Mouse (Mus musculus): Measurements from ENCODE around the gene Pdxdc1. TPM values are rescaled to one million over a fixed set of nuclear protein-coding genes. Genes with fewer than 3 reads are reported as not detected.
A peak's percentile ranks its signal among the peaks of the same experiment; 100 is the strongest.
"Not testable (repeated sequence)": the region's sequence is repeated elsewhere in the genome, so short reads cannot be mapped to it uniquely, and the experiment has no call there.

Pdxdc1 gene
- polyA plus RNA-seq, 1 experiment from 2014 or later = 78.6 TPM

DNA sequence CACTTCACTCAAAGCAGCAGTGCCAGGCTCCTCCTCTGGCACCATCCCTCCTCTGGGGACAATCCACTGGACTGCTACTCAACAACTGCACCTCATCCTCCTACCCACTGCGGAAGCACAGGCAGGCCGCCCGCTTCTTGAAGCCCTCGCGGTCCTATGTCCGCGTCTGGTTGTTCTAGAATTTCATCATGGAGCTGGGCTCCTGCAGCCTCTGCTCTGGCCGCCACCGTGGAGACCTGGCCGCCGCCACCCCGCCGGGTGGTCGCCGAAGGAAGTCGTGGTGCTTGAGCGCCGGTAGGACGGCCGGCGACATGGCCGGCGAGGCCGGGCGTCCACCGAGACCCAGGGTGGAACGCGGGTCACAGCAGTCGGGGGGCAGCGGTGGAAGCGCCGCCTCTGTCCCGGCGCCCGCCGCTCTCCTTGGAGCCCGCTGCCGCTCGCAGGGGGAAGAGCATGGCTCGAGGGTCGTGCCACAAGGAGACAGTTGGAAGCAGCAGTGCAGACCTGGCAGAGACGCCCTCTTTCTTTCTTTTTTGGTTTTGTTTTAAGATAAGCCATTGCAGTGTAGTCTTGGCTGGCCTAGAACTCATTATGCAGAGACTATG is 34.9 kb downstream of the Pdxdc1 start:
- WGBS = 3% methylated on average over 42 of the region's 42 CpGs
- Histone ChIP-seq H3K4me2 (replicated peaks) (peak overlapping the region; percentile 52), H3K9ac (replicated peaks) (peak overlapping the region; percentile 48), H3K27me3 (no peaks in the 10 kb centered on the region), H3K27ac (replicated peaks) (peak overlapping the region; percentile 39), H3K36me3 (peaks cover 11% of the 10 kb centered on the region; the same call in 1 of the 2 replicates), H3K4me1 (peaks cover 7% of the 10 kb centered on the region), H3K4me3 (peak overlapping the region; percentile 35), H3K9me3 (no peaks in the 10 kb centered on the region)
- peak; percentile 75; the same call in 1 of the 2 replicates for ATAC-seq (ENCODE audit: low FRiP score, low read depth)

DNA sequence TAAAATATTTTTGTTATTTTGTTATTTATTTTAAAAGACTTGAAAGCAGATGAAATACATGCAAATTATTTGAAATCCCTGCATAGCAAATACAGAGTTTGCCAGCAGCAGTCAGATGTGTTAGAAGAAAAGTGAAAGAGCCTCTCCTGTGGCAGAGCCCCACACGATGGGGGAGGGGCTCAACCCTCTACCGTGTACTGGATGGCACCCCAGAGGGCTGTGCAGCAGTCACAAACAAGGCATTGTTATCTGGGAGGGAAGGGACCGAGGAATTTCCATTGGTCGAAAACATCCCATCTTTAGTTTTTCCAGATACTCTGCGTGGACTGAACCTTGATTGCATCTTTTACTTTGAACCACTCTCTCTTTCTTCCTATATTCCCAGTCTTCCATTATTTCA is 35.5 kb downstream of the Pdxdc1 start:
- H3K9ac ChIP-seq (replicated peaks); H3K4me3 ChIP-seq; H3K4me2 ChIP-seq (replicated peaks); H3K27me3 ChIP-seq; H3K27ac ChIP-seq (replicated peaks); H3K9me3 ChIP-seq; H3K4me1 ChIP-seq: not testable (repeated sequence)
- WGBS = 16% methylated on average over 5 of the region's 5 CpGs
- H3K36me3 ChIP-seq = peaks cover 11% of the 10 kb centered on the region; the same call in 1 of the 2 replicates
- ATAC-seq (ENCODE audit: low FRiP score, low read depth) = peak; percentile 77

GRCm38 (mm10) chr16:13866616-13867015 is 36.3 kb downstream of the Pdxdc1 start:
- Histone ChIP-seq H3K4me2 (replicated peaks) (no peak overlapping the region), H3K27ac (replicated peaks) (no peak overlapping the region), H3K4me3 (no peak overlapping the region), H3K9ac (replicated peaks) (no peak overlapping the region), H3K4me1 (peaks cover 7% of the 10 kb centered on the region), H3K36me3 (peaks cover 11% of the 10 kb centered on the region; the same call in 1 of the 2 replicates), H3K9me3 (no peaks in the 10 kb centered on the region), H3K27me3 (no peaks in the 10 kb centered on the region)
- 88% methylated on average over 5 of the region's 5 CpGs for WGBS
- no peak for ATAC-seq (ENCODE audit: low FRiP score, low read depth)

- no peaks in the 10 kb centered on the region for H3K9me3 ChIP-seq
- no peak overlapping the region for H3K27ac ChIP-seq (replicated peaks)
- H3K27me3 ChIP-seq = no peaks in the 10 kb centered on the region
- ATAC-seq (ENCODE audit: low FRiP score, low read depth) = no peak
- no peak overlapping the region for H3K9ac ChIP-seq (replicated peaks)
- WGBS = 88% methylated on average over 4 of the region's 4 CpGs
- H3K4me1 ChIP-seq = peaks cover 7% of the 10 kb centered on the region
- no peak overlapping the region for H3K4me2 ChIP-seq (replicated peaks)
- H3K4me3 ChIP-seq = no peak overlapping the region
- H3K36me3 ChIP-seq = peaks cover 11% of the 10 kb centered on the region; the same call in 1 of the 2 replicates
These were observed 36.9 kb downstream of the Pdxdc1 start for GRCm38 (mm10) chr16:13866076-13866475.

DNA sequence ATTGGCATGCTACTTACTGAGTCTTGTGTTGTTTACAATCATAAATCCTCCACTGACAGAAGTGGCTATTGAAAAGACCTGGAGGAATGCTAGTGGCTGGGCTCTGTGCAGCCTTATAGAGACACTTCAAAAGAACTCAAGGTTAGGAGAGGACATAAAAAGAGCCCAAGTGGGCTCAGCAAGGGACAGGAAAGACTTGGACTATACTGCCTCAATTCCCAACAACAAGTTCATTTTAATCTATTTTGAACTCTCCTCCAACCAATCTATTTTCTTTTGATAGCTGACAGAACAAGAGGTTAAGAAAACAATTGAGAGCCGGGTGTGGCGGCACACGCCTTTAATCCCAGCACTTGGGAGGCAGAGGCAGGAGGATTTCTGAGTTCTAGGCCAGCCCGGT is 49.0 kb downstream of the Pdxdc1 start:
- 94% methylated on average over 4 of the region's 4 CpGs for WGBS

GRCm38 (mm10) chr16:13851446-13851845 is 51.5 kb downstream of the Pdxdc1 start:
- Histone ChIP-seq H3K27me3 (no peaks in the 10 kb centered on the region), H3K36me3 (peaks cover 18% of the 10 kb centered on the region)
- WGBS = 94% methylated on average over 4 of the region's 4 CpGs

More for the DNA sequence above, 49.0 kb downstream of the Pdxdc1 start:
- no peak for ATAC-seq (ENCODE audit: low FRiP score, low read depth)
- Histone ChIP-seq H3K36me3 (peaks cover 17% of the 10 kb centered on the region), H3K9me3 (no peaks in the 10 kb centered on the region), H3K9ac (replicated peaks) (no peak overlapping the region), H3K27me3 (no peaks in the 10 kb centered on the region), H3K4me1 (no peaks in the 10 kb centered on the region), H3K27ac (replicated peaks) (no peak overlapping the region), H3K4me2 (replicated peaks) (no peak overlapping the region), H3K4me3 (no peak overlapping the region)

GRCm38 (mm10) chr16:13848310-13848709 is 54.6 kb downstream of the Pdxdc1 start:
- Histone ChIP-seq H3K4me3 (no peak overlapping the region), H3K27ac (replicated peaks) (no peak overlapping the region), H3K27me3 (no peaks in the 10 kb centered on the region), H3K36me3 (peaks cover 29% of the 10 kb centered on the region), H3K9me3 (no peaks in the 10 kb centered on the region), H3K4me1 (no peaks in the 10 kb centered on the region), H3K4me2 (replicated peaks) (no peak overlapping the region), H3K9ac (replicated peaks) (no peak overlapping the region)
- WGBS = 85% methylated on average over 2 of the region's 2 CpGs
- no peak for ATAC-seq (ENCODE audit: low FRiP score, low read depth)

More at GRCm38 (mm10) chr16:13851446-13851845, 51.5 kb downstream of the Pdxdc1 start:
- Histone ChIP-seq H3K4me1 (no peaks in the 10 kb centered on the region), H3K4me3 (no peak overlapping the region), H3K9me3 (no peaks in the 10 kb centered on the region), H3K9ac (replicated peaks) (no peak overlapping the region), H3K4me2 (replicated peaks) (no peak overlapping the region), H3K27ac (replicated peaks) (no peak overlapping the region)
- no peak for ATAC-seq (ENCODE audit: low FRiP score, low read depth)

GRCm38 (mm10) chr16:13846675-13847074 is 56.3 kb downstream of the Pdxdc1 start:
- Histone ChIP-seq H3K9me3 (no peaks in the 10 kb centered on the region), H3K4me3 (no peak overlapping the region), H3K9ac (replicated peaks) (no peak overlapping the region), H3K27ac (replicated peaks) (no peak overlapping the region), H3K4me2 (replicated peaks) (no peak overlapping the region), H3K36me3 (peaks cover 29% of the 10 kb centered on the region), H3K27me3 (no peaks in the 10 kb centered on the region), H3K4me1 (no peaks in the 10 kb centered on the region)
- no peak for ATAC-seq (ENCODE audit: low FRiP score, low read depth)
- WGBS = 78% methylated on average over 1 of the region's 1 CpGs

DNA sequence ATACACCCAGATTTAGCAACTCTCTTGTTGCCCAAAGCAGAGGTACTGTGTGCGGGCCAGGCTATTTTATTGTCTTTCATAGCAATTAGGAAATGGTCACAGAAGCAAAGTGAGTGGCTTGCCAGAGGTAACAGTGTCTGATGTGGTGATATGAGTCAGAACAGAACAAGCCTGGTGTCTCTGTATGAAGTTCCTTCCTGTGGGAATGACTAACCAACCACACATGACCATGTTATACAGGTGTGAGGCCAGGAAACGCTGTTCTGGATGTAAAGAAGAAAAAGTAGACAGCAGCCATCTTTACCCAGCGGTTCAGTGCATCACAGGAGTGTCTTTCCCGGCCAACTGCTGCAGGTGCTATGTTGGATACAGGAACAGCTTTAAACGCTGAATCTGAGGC is 57.9 kb downstream of the Pdxdc1 start:
- no peak overlapping the region for H3K4me2 ChIP-seq (replicated peaks)
- peaks cover 30% of the 10 kb centered on the region for H3K36me3 ChIP-seq
- no peak overlapping the region for H3K4me3 ChIP-seq
- H3K9me3 ChIP-seq = no peaks in the 10 kb centered on the region
- H3K27me3 ChIP-seq = no peaks in the 10 kb centered on the region
- H3K27ac ChIP-seq (replicated peaks) = no peak overlapping the region
- no peak for ATAC-seq (ENCODE audit: low FRiP score, low read depth)
- WGBS = 96% methylated on average over 5 of the region's 5 CpGs
- no peak overlapping the region for H3K9ac ChIP-seq (replicated peaks)
- H3K4me1 ChIP-seq = no peaks in the 10 kb centered on the region

- Histone ChIP-seq H3K4me2 (replicated peaks) (no peak overlapping the region), H3K27ac (replicated peaks) (no peak overlapping the region), H3K36me3 (peaks cover 57% of the 10 kb centered on the region), H3K27me3 (no peaks in the 10 kb centered on the region), H3K9me3 (no peaks in the 10 kb centered on the region), H3K9ac (replicated peaks) (no peak overlapping the region), H3K4me3 (no peak overlapping the region), H3K4me1 (no peaks in the 10 kb centered on the region)
- WGBS = 91% methylated on average over 3 of the region's 3 CpGs
- no peak for ATAC-seq (ENCODE audit: low FRiP score, low read depth)
These were observed 62.0 kb downstream of the Pdxdc1 start for GRCm38 (mm10) chr16:13840956-13841355.

GRCm38 (mm10) chr16:13840056-13840455 is 62.9 kb downstream of the Pdxdc1 start:
- no peaks in the 10 kb centered on the region for H3K4me1 ChIP-seq
- no peak for ATAC-seq (ENCODE audit: low FRiP score, low read depth)
- H3K9ac ChIP-seq (replicated peaks) = no peak overlapping the region
- WGBS = 93% methylated on average over 7 of the region's 7 CpGs
- H3K27ac ChIP-seq (replicated peaks) = no peak overlapping the region
- H3K27me3 ChIP-seq = no peaks in the 10 kb centered on the region
- no peaks in the 10 kb centered on the region for H3K9me3 ChIP-seq
- no peak overlapping the region for H3K4me2 ChIP-seq (replicated peaks)
- H3K4me3 ChIP-seq = no peak overlapping the region
- H3K36me3 ChIP-seq = peaks cover 58% of the 10 kb centered on the region

- H3K4me2 ChIP-seq (replicated peaks) = no peak overlapping the region
- WGBS = 95% methylated on average over 5 of the region's 5 CpGs
- no peaks in the 10 kb centered on the region for H3K4me1 ChIP-seq
- H3K27ac ChIP-seq (replicated peaks) = no peak overlapping the region
- H3K9me3 ChIP-seq = no peaks in the 10 kb centered on the region
- peaks cover 94% of the 10 kb centered on the region for H3K36me3 ChIP-seq
- no peak for ATAC-seq (ENCODE audit: low FRiP score, low read depth)
- H3K27me3 ChIP-seq = no peaks in the 10 kb centered on the region
- no peak overlapping the region for H3K9ac ChIP-seq (replicated peaks)
- no peak overlapping the region for H3K4me3 ChIP-seq
These were observed 68.5 kb downstream of the Pdxdc1 start for GRCm38 (mm10) chr16:13834382-13834781.

DNA sequence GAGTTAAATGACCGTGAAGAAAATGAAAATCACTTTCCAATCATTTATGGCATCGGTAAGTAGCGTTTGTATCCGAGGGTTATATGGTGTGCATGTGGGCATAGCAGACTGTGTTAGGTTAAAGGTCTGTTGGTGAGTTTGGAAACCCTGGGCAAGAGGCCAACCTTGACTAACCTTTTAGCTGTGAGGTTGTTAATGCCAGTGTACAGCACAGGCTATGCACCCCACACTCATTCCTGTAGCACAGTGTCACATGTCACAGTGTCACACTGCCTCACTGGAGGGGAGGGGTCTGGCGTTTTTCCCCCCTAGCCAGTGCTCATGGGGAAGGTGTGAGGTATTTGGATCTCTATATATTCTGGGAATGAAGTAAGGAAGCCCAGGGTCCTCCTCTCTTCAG is 71.3 kb downstream of the Pdxdc1 start:
- WGBS = 88% methylated on average over 5 of the region's 5 CpGs
- H3K4me1 ChIP-seq = no peaks in the 10 kb centered on the region
- H3K27me3 ChIP-seq = no peaks in the 10 kb centered on the region
- ATAC-seq (ENCODE audit: low FRiP score, low read depth) = no peak
- H3K4me3 ChIP-seq = no peak overlapping the region
- no peak overlapping the region for H3K9ac ChIP-seq (replicated peaks)
- no peak overlapping the region for H3K27ac ChIP-seq (replicated peaks)
- H3K4me2 ChIP-seq (replicated peaks) = no peak overlapping the region
- no peaks in the 10 kb centered on the region for H3K9me3 ChIP-seq
- peaks cover 94% of the 10 kb centered on the region for H3K36me3 ChIP-seq
